Mouse (Mus musculus) kidney, embryonic 14.5 days (tissue): ENCODE data around the gene 4921507P07Rik. TPM values are rescaled to one million over a fixed set of nuclear protein-coding genes. Genes with fewer than 3 reads are reported as not detected.

Experiments
- ATAC-seq: fragments of 200-750 bp; cut with Nextera tagmentation; 2 replicates; pipeline ENCODE4 v1.8.0; 2017; ENCODE audit warnings: moderate number of reproducible peaks, mild to moderate bottlenecking, moderate TSS enrichment, moderate library complexity; ENCODE audit not compliant: low FRiP score, low TSS enrichment
- H3K27ac ChIP-seq: fragments of 300-500 bp; sonication (generic); 2 replicates; pipeline ENCODE4 v1.5.1; 2014; ENCODE audit warnings: low read depth, mild to moderate bottlenecking, low read length, moderate library complexity, mixed read lengths
- H3K27me3 ChIP-seq: fragments of 300-500 bp; sonication (generic); 2 replicates; pipeline ENCODE4 v1.6.1; 2014; ENCODE audit warnings: mild to moderate bottlenecking, low read length; ENCODE audit not compliant: control insufficient read depth, insufficient read depth
- H3K36me3 ChIP-seq: fragments of 300-500 bp; sonication (generic); 2 replicates; pipeline ENCODE4 v1.6.1; 2014; ENCODE audit warnings: low read length, mixed read lengths; ENCODE audit not compliant: control insufficient read depth, insufficient read depth
- H3K4me1 ChIP-seq: fragments of 300-500 bp; sonication (generic); 2 replicates; pipeline ENCODE4 v1.6.1; 2014; ENCODE audit warnings: low read length, mixed read lengths; ENCODE audit not compliant: control insufficient read depth, insufficient read depth
- H3K4me2 ChIP-seq: fragments of 300-500 bp; sonication (generic); replicated peaks from 2 replicates; pipeline ENCODE4 v1.6.1; 2014; ENCODE audit warnings: low read depth, mild to moderate bottlenecking, low read length
- H3K4me3 ChIP-seq: fragments of 300-500 bp; sonication (generic); 2 replicates; pipeline ENCODE4 v1.5.1; 2014; ENCODE audit warnings: mild to moderate bottlenecking, low read length
- H3K9ac ChIP-seq: fragments of 300-500 bp; sonication (generic); 2 replicates; pipeline ENCODE4 v1.6.1; 2014; ENCODE audit warnings: low read depth, mild to moderate bottlenecking, low read length, moderate library complexity
- H3K9me3 ChIP-seq: fragments of 300-500 bp; sonication (generic); 2 replicates; pipeline ENCODE4 v1.6.1; 2016; ENCODE audit warnings: low read length; ENCODE audit not compliant: control insufficient read depth
- WGBS: fragments of 180-500 bp; shearing (Covaris S2); extraction: QIAGEN DNeasy Blood & Tissue Kit; methylation state at CpG from one replicate; pipeline ENCODE4 v1.1.7; 2014; 5-methylcytosine and 5-hydroxymethylcytosine counted together
- polyA plus RNA-seq: library from polyadenylated mRNA; unstranded; fragments of >200 nt; fragmentation: Nextera tagmentation; extraction: Ambion mirVana; gene quantifications from 2 replicates; pipeline ENCODE4 v1.2.1, GENCODE M21; 2014

Gene 4921507P07Rik
- polyA plus RNA-seq, 1 experiment from 2014 or later, result 1.4 TPM

- H3K36me3 ChIP-seq, result no peaks in the 10 kb centered on the region
- H3K9me3 ChIP-seq, result no peaks in the 10 kb centered on the region
- no peaks in the 10 kb centered on the region for H3K4me1 ChIP-seq
- H3K27me3 ChIP-seq, result no peaks in the 10 kb centered on the region
- no peak overlapping the region for H3K27ac ChIP-seq
- WGBS, result 84% methylated on average over 5 of the region's 5 CpGs
- no peak for ATAC-seq
- H3K9ac ChIP-seq, result no peak overlapping the region
- no peak overlapping the region for H3K4me3 ChIP-seq
- H3K4me2 ChIP-seq, result no peak overlapping the region
Measured at GRCm38 (mm10) chr6:50549051-50549450, 47.4 kb downstream of the 4921507P07Rik start.

- 0 out of 2 replicates have a peak, but pooled peaks have one; percentile 49 for ATAC-seq
- Histone ChIP-seq H3K4me3 (no peak overlapping the region), H3K9me3 (no peaks in the 10 kb centered on the region), H3K4me2 (no peak overlapping the region), H3K4me1 (no peaks in the 10 kb centered on the region), H3K27me3 (no peaks in the 10 kb centered on the region), H3K36me3 (no peaks in the 10 kb centered on the region), H3K9ac (no peak overlapping the region), H3K27ac (no peak overlapping the region)
- 26% methylated on average over 10 of the region's 10 CpGs for WGBS
Measured at GRCm38 (mm10) chr6:50545412-50546043, 50.9 kb downstream of the 4921507P07Rik start.

- ATAC-seq, result no peak
- no peak overlapping the region for H3K27ac ChIP-seq
- H3K27me3 ChIP-seq, result 0 out of 2 replicates have a peak, but pooled peaks cover 3% of the 10 kb centered on the region
- H3K4me3 ChIP-seq, result no peak overlapping the region
- H3K9ac ChIP-seq, result no peak overlapping the region
- no peaks in the 10 kb centered on the region for H3K36me3 ChIP-seq
- H3K9me3 ChIP-seq, result no peaks in the 10 kb centered on the region
- 85% methylated on average over 1 of the region's 1 CpGs for WGBS
- no peaks in the 10 kb centered on the region for H3K4me1 ChIP-seq
- H3K4me2 ChIP-seq, result no peak overlapping the region
Measured at GRCm38 (mm10) chr6:50542535-50542934, 53.9 kb downstream of the 4921507P07Rik start.

GRCm38 (mm10) chr6:50539641-50540040 lies 56.8 kb downstream of the 4921507P07Rik start:
- no peak overlapping the region for H3K9ac ChIP-seq

GRCm38 (mm10) chr6:50536461-50536892 lies 60.0 kb downstream of the 4921507P07Rik start:
- H3K9me3 ChIP-seq, result no peaks in the 10 kb centered on the region
- no peak overlapping the region for H3K27ac ChIP-seq
- no peak overlapping the region for H3K9ac ChIP-seq
- H3K4me3 ChIP-seq, result no peak overlapping the region
- no peaks in the 10 kb centered on the region for H3K36me3 ChIP-seq
- H3K4me1 ChIP-seq, result no peaks in the 10 kb centered on the region
- peak; percentile 77 for ATAC-seq
- 10% methylated on average over 7 of the region's 7 CpGs for WGBS
- H3K4me2 ChIP-seq, result no peak overlapping the region
- 0 out of 2 replicates have a peak, but pooled peaks cover 3% of the 10 kb centered on the region for H3K27me3 ChIP-seq

More at GRCm38 (mm10) chr6:50539641-50540040, 56.8 kb downstream of the 4921507P07Rik start:
- H3K4me3 ChIP-seq, result no peak overlapping the region
- 79% methylated on average over 1 of the region's 1 CpGs for WGBS
- no peaks in the 10 kb centered on the region for H3K9me3 ChIP-seq
- H3K27ac ChIP-seq, result no peak overlapping the region
- H3K4me2 ChIP-seq, result no peak overlapping the region
- H3K27me3 ChIP-seq, result 0 out of 2 replicates have a peak, but pooled peaks cover 3% of the 10 kb centered on the region
- H3K4me1 ChIP-seq, result no peaks in the 10 kb centered on the region
- no peak for ATAC-seq
- no peaks in the 10 kb centered on the region for H3K36me3 ChIP-seq

GRCm38 (mm10) chr6:50535346-50535745 lies 61.1 kb downstream of the 4921507P07Rik start:
- Histone ChIP-seq H3K4me2 (no peak overlapping the region), H3K27ac (no peak overlapping the region), H3K4me3 (no peak overlapping the region), H3K36me3 (no peaks in the 10 kb centered on the region), H3K9ac (no peak overlapping the region), H3K4me1 (no peaks in the 10 kb centered on the region), H3K9me3 (no peaks in the 10 kb centered on the region), H3K27me3 (0 out of 2 replicates have a peak, but pooled peaks cover 3% of the 10 kb centered on the region)
- 68% methylated on average over 3 of the region's 3 CpGs for WGBS
- no peak for ATAC-seq

GRCm38 (mm10) chr6:50531920-50532319 lies 64.5 kb downstream of the 4921507P07Rik start:
- H3K9ac ChIP-seq, result no peak overlapping the region
- H3K27me3 ChIP-seq, result no peaks in the 10 kb centered on the region
- H3K9me3 ChIP-seq, result no peaks in the 10 kb centered on the region
- 74% methylated on average over 8 of the region's 8 CpGs for WGBS
- H3K36me3 ChIP-seq, result no peaks in the 10 kb centered on the region
- no peak for ATAC-seq
- H3K4me2 ChIP-seq, result no peak overlapping the region
- no peak overlapping the region for H3K4me3 ChIP-seq
- H3K27ac ChIP-seq, result no peak overlapping the region
- no peaks in the 10 kb centered on the region for H3K4me1 ChIP-seq

- no peak overlapping the region for H3K9ac ChIP-seq
- WGBS, result 81% methylated on average over 3 of the region's 3 CpGs
- H3K9me3 ChIP-seq, result no peaks in the 10 kb centered on the region
- no peaks in the 10 kb centered on the region for H3K4me1 ChIP-seq
- H3K36me3 ChIP-seq, result no peaks in the 10 kb centered on the region
- no peak overlapping the region for H3K4me3 ChIP-seq
- no peak overlapping the region for H3K4me2 ChIP-seq
- ATAC-seq, result no peak
- no peak overlapping the region for H3K27ac ChIP-seq
- no peaks in the 10 kb centered on the region for H3K27me3 ChIP-seq
Measured at GRCm38 (mm10) chr6:50531003-50531402, 65.4 kb downstream of the 4921507P07Rik start.

- H3K36me3 ChIP-seq, result no peaks in the 10 kb centered on the region
- H3K9ac ChIP-seq, result no peak overlapping the region
- H3K4me3 ChIP-seq, result no peak overlapping the region
- no peak overlapping the region for H3K4me2 ChIP-seq
- no peak overlapping the region for H3K27ac ChIP-seq
- WGBS, result 83% methylated on average over 11 of the region's 11 CpGs
- no peaks in the 10 kb centered on the region for H3K27me3 ChIP-seq
- no peaks in the 10 kb centered on the region for H3K9me3 ChIP-seq
- H3K4me1 ChIP-seq, result no peaks in the 10 kb centered on the region
- ATAC-seq, result no peak
Measured at GRCm38 (mm10) chr6:50529194-50529593, 67.2 kb downstream of the 4921507P07Rik start.
